Mouse (Mus musculus) kidney, embryonic 16.5 days (tissue): ENCODE results near the gene Bend5. TPM values are rescaled to one million over a fixed set of nuclear protein-coding genes. Genes with fewer than 3 reads are reported as not detected.

Experiments
- ATAC-seq: fragments of 200-750 bp; cut with Nextera tagmentation; 2 replicates; pipeline ENCODE4 v1.8.0; 2017; ENCODE audit warnings: moderate TSS enrichment; ENCODE audit not compliant: low FRiP score, low TSS enrichment
- H3K27ac ChIP-seq: fragments of 300-500 bp; sonication (generic); 2 replicates; pipeline ENCODE4 v1.5.1; 2014; ENCODE audit warnings: low read length
- H3K27me3 ChIP-seq: fragments of 300-500 bp; sonication (generic); 2 replicates; pipeline ENCODE4 v1.6.1; 2014; ENCODE audit warnings: low read length, control low read depth, mixed read lengths; ENCODE audit not compliant: insufficient read depth
- H3K36me3 ChIP-seq: fragments of 300-500 bp; sonication (generic); 2 replicates; pipeline ENCODE4 v1.6.1; 2014; ENCODE audit warnings: low read length, control low read depth, mixed read lengths; ENCODE audit not compliant: insufficient read depth
- H3K4me1 ChIP-seq: fragments of 300-500 bp; sonication (generic); 2 replicates; pipeline ENCODE4 v1.6.1; 2014; ENCODE audit warnings: low read length, control low read depth, mixed read lengths; ENCODE audit not compliant: insufficient read depth
- H3K4me2 ChIP-seq: fragments of 300-500 bp; sonication (generic); replicated peaks from 2 replicates; pipeline ENCODE4 v1.6.1; 2014; ENCODE audit warnings: low read depth, low read length
- H3K4me3 ChIP-seq: fragments of 300-500 bp; sonication (generic); 2 replicates; pipeline ENCODE4 v1.5.1; 2014; ENCODE audit warnings: mild to moderate bottlenecking, low read length
- H3K9ac ChIP-seq: fragments of 300-500 bp; sonication (generic); replicated peaks from 2 replicates; pipeline ENCODE4 v1.6.1; 2014; ENCODE audit warnings: low read length
- H3K9me3 ChIP-seq: fragments of 300-500 bp; sonication (generic); 2 replicates; pipeline ENCODE4 v1.6.1; 2016; ENCODE audit warnings: low read length, control low read depth
- WGBS: fragments of 180-500 bp; shearing (Covaris S2); extraction: QIAGEN DNeasy Blood & Tissue Kit; methylation state at CpG from one replicate; pipeline ENCODE4 v1.1.7; 2014; 5-methylcytosine and 5-hydroxymethylcytosine counted together
- polyA plus RNA-seq: library from polyadenylated mRNA; unstranded; fragments of >200 nt; fragmentation: Nextera tagmentation; extraction: Ambion mirVana; gene quantifications from 2 replicates; pipeline ENCODE4 v1.2.1, GENCODE M21; 2015

The Bend5 gene
- polyA plus RNA-seq, 1 experiment from 2014 or later: 28.0 TPM

GRCm38 (mm10) chr4:111431186-111431585 lies 16.4 kb downstream of the Bend5 start:
- H3K9me3 ChIP-seq: no peaks in the 10 kb centered on the region
- no peak overlapping the region for H3K4me2 ChIP-seq
- H3K36me3 ChIP-seq: peaks cover 25% of the 10 kb centered on the region
- peak; percentile 73; the same call in 1 of the 2 replicates for ATAC-seq
- H3K4me3 ChIP-seq: no peak overlapping the region
- no peaks in the 10 kb centered on the region for H3K27me3 ChIP-seq
- 72% methylated on average over 2 of the region's 2 CpGs for WGBS
- 0 out of 2 replicates have a peak, but pooled peaks cover 4% of the 10 kb centered on the region for H3K4me1 ChIP-seq
- no peak overlapping the region for H3K9ac ChIP-seq
- no peak overlapping the region for H3K27ac ChIP-seq

- Histone ChIP-seq H3K4me2 (no peak overlapping the region), H3K36me3 (peaks cover 25% of the 10 kb centered on the region), H3K27me3 (no peaks in the 10 kb centered on the region), H3K4me1 (0 out of 2 replicates have a peak, but pooled peaks cover 4% of the 10 kb centered on the region), H3K9me3 (no peaks in the 10 kb centered on the region), H3K27ac (no peak overlapping the region), H3K9ac (no peak overlapping the region), H3K4me3 (no peak overlapping the region)
- 75% methylated on average over 5 of the region's 5 CpGs for WGBS
- no peak for ATAC-seq
Observed at GRCm38 (mm10) chr4:111432013-111432412, 17.2 kb downstream of the Bend5 start.

GRCm38 (mm10) chr4:111432417-111432816 lies 17.6 kb downstream of the Bend5 start:
- Histone ChIP-seq H3K9me3 (no peaks in the 10 kb centered on the region), H3K4me2 (no peak overlapping the region), H3K9ac (no peak overlapping the region), H3K36me3 (peaks cover 29% of the 10 kb centered on the region), H3K27me3 (no peaks in the 10 kb centered on the region), H3K4me3 (no peak overlapping the region), H3K27ac (no peak overlapping the region), H3K4me1 (0 out of 2 replicates have a peak, but pooled peaks cover 4% of the 10 kb centered on the region)
- 86% methylated on average over 5 of the region's 5 CpGs for WGBS
- no peak for ATAC-seq

- no peak overlapping the region for H3K4me2 ChIP-seq
- no peak overlapping the region for H3K9ac ChIP-seq
- peaks cover 6% of the 10 kb centered on the region for H3K36me3 ChIP-seq
- H3K4me1 ChIP-seq: no peaks in the 10 kb centered on the region
- no peak overlapping the region for H3K27ac ChIP-seq
- no peak for ATAC-seq
- H3K27me3 ChIP-seq: no peaks in the 10 kb centered on the region
- 80% methylated on average over 1 of the region's 1 CpGs for WGBS
- no peak overlapping the region for H3K4me3 ChIP-seq
- no peaks in the 10 kb centered on the region for H3K9me3 ChIP-seq
Observed at GRCm38 (mm10) chr4:111441709-111442108, 26.9 kb downstream of the Bend5 start.

GRCm38 (mm10) chr4:111442435-111443238 lies 27.8 kb downstream of the Bend5 start:
- no peak overlapping the region for H3K9ac ChIP-seq
- H3K27me3 ChIP-seq: no peaks in the 10 kb centered on the region
- H3K4me1 ChIP-seq: no peaks in the 10 kb centered on the region
- H3K4me2 ChIP-seq: no peak overlapping the region
- no peaks in the 10 kb centered on the region for H3K36me3 ChIP-seq
- H3K9me3 ChIP-seq: no peaks in the 10 kb centered on the region
- ATAC-seq: no peak
- H3K27ac ChIP-seq: no peak overlapping the region
- no peak overlapping the region for H3K4me3 ChIP-seq
- WGBS: 70% methylated on average over 1 of the region's 1 CpGs

- no peaks in the 10 kb centered on the region for H3K4me1 ChIP-seq
- no peak for ATAC-seq
- WGBS: 77% methylated on average over 10 of the region's 10 CpGs
- no peak overlapping the region for H3K4me3 ChIP-seq
- no peak overlapping the region for H3K9ac ChIP-seq
- no peak overlapping the region for H3K27ac ChIP-seq
- no peak overlapping the region for H3K4me2 ChIP-seq
- H3K36me3 ChIP-seq: no peaks in the 10 kb centered on the region
- no peaks in the 10 kb centered on the region for H3K27me3 ChIP-seq
- no peaks in the 10 kb centered on the region for H3K9me3 ChIP-seq
Observed at GRCm38 (mm10) chr4:111443906-111444615, 29.3 kb downstream of the Bend5 start.

GRCm38 (mm10) chr4:111444616-111445160 lies 29.9 kb downstream of the Bend5 start:
- H3K27me3 ChIP-seq: no peaks in the 10 kb centered on the region
- H3K4me3 ChIP-seq: no peak overlapping the region
- 58% methylated on average over 1 of the region's 1 CpGs for WGBS
- no peak overlapping the region for H3K27ac ChIP-seq
- no peaks in the 10 kb centered on the region for H3K9me3 ChIP-seq
- H3K9ac ChIP-seq: no peak overlapping the region
- no peak for ATAC-seq
- no peaks in the 10 kb centered on the region for H3K36me3 ChIP-seq
- H3K4me2 ChIP-seq: no peak overlapping the region
- no peaks in the 10 kb centered on the region for H3K4me1 ChIP-seq

GRCm38 (mm10) chr4:111447918-111448317 lies 33.1 kb downstream of the Bend5 start:
- Histone ChIP-seq H3K4me1 (0 out of 2 replicates have a peak, but pooled peaks cover 3% of the 10 kb centered on the region), H3K4me2 (no peak overlapping the region), H3K9me3 (no peaks in the 10 kb centered on the region), H3K36me3 (no peaks in the 10 kb centered on the region), H3K27me3 (no peaks in the 10 kb centered on the region), H3K27ac (no peak overlapping the region), H3K9ac (no peak overlapping the region), H3K4me3 (no peak overlapping the region)
- no peak for ATAC-seq
- 85% methylated on average over 3 of the region's 3 CpGs for WGBS

GRCm38 (mm10) chr4:111448586-111448985 lies 33.8 kb downstream of the Bend5 start:
- Histone ChIP-seq H3K27me3 (no peaks in the 10 kb centered on the region), H3K9ac (no peak overlapping the region), H3K9me3 (no peaks in the 10 kb centered on the region), H3K27ac (no peak overlapping the region), H3K4me1 (0 out of 2 replicates have a peak, but pooled peaks cover 3% of the 10 kb centered on the region), H3K36me3 (no peaks in the 10 kb centered on the region), H3K4me3 (no peak overlapping the region), H3K4me2 (no peak overlapping the region)
- 97% methylated on average over 4 of the region's 4 CpGs for WGBS
- no peak for ATAC-seq
